Mouse (Mus musculus) kidney, adult 2 months (tissue): ENCODE data around the gene Dtx1.

Experiments used
- CTCF ChIP-seq: fragments of 200-500 bp; conservative IDR thresholded peaks from 2 replicates; pipeline ENCODE4 v1.5.1; 2011; ENCODE audit warnings: low read depth, mild to moderate bottlenecking, control low read depth, low read length, moderate library complexity, mixed read lengths; ENCODE audit not compliant: insufficient read depth, insufficient read length
- POLR2A ChIP-seq: fragments of 200-500 bp; IDR thresholded peaks from one replicate; pipeline ENCODE4 v1.6.1; 2011; ENCODE audit warnings: low read depth, low read length, control low read depth

DNA sequence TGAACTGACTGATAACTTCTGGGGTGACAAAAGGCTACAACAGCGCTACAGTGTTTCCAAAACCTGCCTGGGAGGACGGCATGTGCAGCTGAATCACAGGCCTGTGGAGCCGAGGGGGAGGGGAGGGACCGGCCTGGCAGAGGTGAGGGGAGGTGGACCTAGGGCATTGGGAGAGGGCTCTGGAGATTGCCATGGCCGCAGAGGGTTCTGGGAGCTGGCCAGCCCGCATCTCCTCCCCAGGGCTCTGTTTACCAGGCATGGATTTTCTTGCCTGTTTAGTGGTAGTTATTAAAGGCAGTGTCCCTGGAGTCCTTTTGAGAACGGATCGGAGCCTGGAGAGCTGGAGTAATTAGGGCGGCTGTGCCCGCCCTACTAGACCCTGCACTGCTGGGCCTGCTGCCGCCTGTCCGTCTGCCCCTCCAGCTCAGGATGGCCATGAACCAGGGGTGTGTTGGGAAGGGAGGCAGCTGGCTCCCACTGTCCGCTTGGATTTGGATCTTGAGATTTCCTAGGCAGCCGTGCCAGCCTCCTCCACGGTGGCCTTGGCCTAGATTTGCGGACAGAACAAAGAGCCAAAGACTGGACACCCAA lies 12.8 kb downstream of the Dtx1 start:
- no peak for TF ChIP-seq POLR2A
- no peak for TF ChIP-seq CTCF
